Mouse (Mus musculus): ENCODE measurements at regions not wholly inside any gene's neighbourhood (a gene's known extent, or its start where the extent isn't known, plus 50 kb on each side); places are given as distances from the start of the nearest gene placed in this dataset.
A peak's percentile ranks its signal among the peaks of the same experiment; 100 is the strongest.

GRCm38 (mm10) chr19:45310291-45310881 is 53.1 kb upstream of the Btrc start:
- Histone ChIP-seq H3K4me3 (peak overlapping the region; percentile 14), H3K9me3 (no peaks in the 10 kb centered on the region), H3K36me3 (no peaks in the 10 kb centered on the region), H3K4me2 (peak overlapping the region; percentile 46), H3K9ac (peak overlapping the region; percentile 55; the same call in 1 of the 2 replicates), H3K27ac (peak overlapping the region; percentile 94), H3K27me3 (peaks cover 39% of the 10 kb centered on the region), H3K4me1 (replicated peaks) (peaks cover 52% of the 10 kb centered on the region)
- 31% methylated on average over 5 of the region's 5 CpGs for WGBS
- ATAC-seq (ENCODE audit: low FRiP score) = no peak

DNA sequence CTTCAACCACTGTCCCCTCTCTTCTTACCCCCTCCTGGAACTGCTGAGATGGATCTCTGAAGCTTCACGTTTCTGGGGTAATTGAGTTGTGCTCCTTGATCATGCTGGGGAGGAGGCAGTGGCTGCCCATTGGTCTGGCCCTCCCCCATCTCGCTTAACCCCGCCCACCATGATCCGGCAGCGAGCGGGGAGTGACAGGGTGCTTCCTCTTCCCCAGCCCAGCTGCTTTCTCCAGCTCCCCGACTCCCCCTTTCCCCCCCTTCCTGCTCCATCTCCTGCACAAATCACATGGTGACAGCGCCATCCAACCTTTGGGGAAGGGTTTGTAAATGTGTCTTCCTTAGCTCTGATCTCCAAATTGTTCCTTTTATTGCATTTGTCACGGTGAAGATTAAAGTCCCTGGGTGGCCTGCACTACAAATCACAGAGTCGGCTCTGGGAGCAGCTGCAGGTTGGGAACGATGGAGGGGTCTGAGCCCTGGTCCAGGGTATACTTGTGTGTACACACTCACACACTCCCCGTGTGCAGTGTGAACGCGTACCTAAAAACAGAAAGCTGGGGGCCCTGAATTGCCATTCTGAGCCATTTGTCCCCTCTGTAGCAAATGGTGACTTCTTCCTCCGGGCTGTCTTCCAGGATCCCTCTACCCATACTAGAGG is 52.5 kb upstream of the Btrc start:
- peak overlapping the region; percentile 55 for H3K9ac ChIP-seq
- peak overlapping the region; percentile 94 for H3K27ac ChIP-seq
- H3K27me3 ChIP-seq = peaks cover 33% of the 10 kb centered on the region

GRCm38 (mm10) chr19:45311831-45312537 is 51.5 kb upstream of the Btrc start:
- no peaks in the 10 kb centered on the region for H3K36me3 ChIP-seq
- peaks cover 24% of the 10 kb centered on the region for H3K27me3 ChIP-seq
- peaks cover 50% of the 10 kb centered on the region for H3K4me1 ChIP-seq (replicated peaks)
- ATAC-seq (ENCODE audit: low FRiP score) = peak; percentile 48
- H3K4me2 ChIP-seq = peak overlapping the region; percentile 46
- H3K9me3 ChIP-seq = no peaks in the 10 kb centered on the region
- peak overlapping the region; percentile 94 for H3K27ac ChIP-seq
- peak overlapping the region; percentile 55; the same call in 1 of the 2 replicates for H3K9ac ChIP-seq
- no peak overlapping the region for H3K4me3 ChIP-seq
- WGBS = 17% methylated on average over 19 of the region's 19 CpGs

More for the DNA sequence above, 52.5 kb upstream of the Btrc start:
- H3K4me2 ChIP-seq = peak overlapping the region; percentile 46
- ATAC-seq (ENCODE audit: low FRiP score) = peak; percentile 71
- H3K9me3 ChIP-seq = no peaks in the 10 kb centered on the region
- peaks cover 52% of the 10 kb centered on the region for H3K4me1 ChIP-seq (replicated peaks)
- peak overlapping the region; percentile 14 for H3K4me3 ChIP-seq
- no peaks in the 10 kb centered on the region for H3K36me3 ChIP-seq
- 10% methylated on average over 15 of the region's 15 CpGs for WGBS

DNA sequence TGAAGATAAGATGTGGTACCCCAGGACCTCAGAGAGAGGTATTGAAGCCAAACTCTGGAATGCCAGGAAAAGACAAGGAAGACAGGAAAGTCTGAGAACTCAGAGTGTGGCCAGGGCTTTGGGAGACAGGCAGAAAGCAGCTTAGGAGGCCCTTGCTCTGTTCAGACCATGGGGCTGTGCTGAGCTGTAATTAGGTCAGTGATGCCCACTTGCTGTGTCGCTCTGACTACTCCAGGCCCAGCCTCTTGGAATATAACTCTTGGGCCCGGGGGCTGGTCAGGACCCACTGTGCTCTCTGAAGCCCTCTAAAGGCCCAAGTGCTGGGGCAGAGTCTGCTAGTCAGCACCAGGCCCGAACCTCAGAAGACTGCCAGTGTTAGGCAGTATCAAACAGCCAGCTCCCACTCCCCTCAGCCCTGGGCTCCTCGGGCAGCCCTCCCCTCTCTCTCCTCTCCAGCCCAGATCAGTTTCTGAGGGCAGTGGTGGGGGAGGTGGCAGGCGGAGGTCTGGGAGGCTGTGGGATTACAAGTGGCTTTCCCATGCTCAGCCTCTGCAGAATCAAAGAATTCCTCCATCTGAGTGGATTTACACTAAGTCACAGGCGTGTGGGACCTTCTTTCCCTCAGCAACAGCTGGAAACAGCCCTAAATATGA is 50.7 kb upstream of the Btrc start:
- Histone ChIP-seq H3K9ac (peak overlapping the region; percentile 26; the same call in 1 of the 2 replicates), H3K27me3 (peaks cover 15% of the 10 kb centered on the region), H3K36me3 (no peaks in the 10 kb centered on the region), H3K4me2 (no peak overlapping the region), H3K27ac (peak overlapping the region; percentile 94), H3K4me1 (replicated peaks) (peaks cover 50% of the 10 kb centered on the region), H3K9me3 (no peaks in the 10 kb centered on the region), H3K4me3 (no peak overlapping the region)
- WGBS = 15% methylated on average over 6 of the region's 6 CpGs
- peak; percentile 21; the same call in 1 of the 2 replicates for ATAC-seq (ENCODE audit: low FRiP score)
